Mouse (Mus musculus) cortical plate, adult 2 months (tissue): ENCODE measurements around the gene Pced1a. TPM values are rescaled to one million over a fixed set of nuclear protein-coding genes. Genes with fewer than 3 reads are reported as not detected.

Source experiments
- H3K27ac ChIP-seq: fragments of 200-500 bp; 2 replicates; pipeline ENCODE4 v1.5.1; 2012; ENCODE audit warnings: low read length, control low read depth, inconsistent platforms; ENCODE audit not compliant: insufficient read depth
- H3K4me1 ChIP-seq: fragments of 200-500 bp; 2 replicates; pipeline ENCODE4 v1.6.1; 2011; ENCODE audit warnings: low read length; ENCODE audit not compliant: control insufficient read depth, insufficient read depth
- H3K4me3 ChIP-seq: fragments of 200-500 bp; 2 replicates; pipeline ENCODE4 v1.5.1; 2011; ENCODE audit warnings: mild to moderate bottlenecking, low read length, control low read depth; ENCODE audit not compliant: insufficient read depth
- CTCF ChIP-seq: fragments of 200-500 bp; IDR thresholded peaks from 2 replicates; pipeline ENCODE4 v1.5.1; 2011; ENCODE audit warnings: mild to moderate bottlenecking, control low read depth, low read length; ENCODE audit not compliant: insufficient read depth; ENCODE audit errors: extremely low read depth
- POLR2A ChIP-seq: fragments of 200-500 bp; IDR thresholded peaks from 2 replicates; pipeline ENCODE4 v1.6.1; 2011; ENCODE audit warnings: mild to moderate bottlenecking, low read length, control low read depth; ENCODE audit not compliant: insufficient read depth; ENCODE audit errors: extremely low read depth
- polyA plus RNA-seq: library from polyadenylated mRNA; depleted of rRNA; stranded (reverse); fragments of >200 nt; gene quantifications from 2 replicates; pipeline ENCODE4 v1.2.3, GENCODE M21; 2012

The Pced1a gene
- polyA plus RNA-seq, 1 experiment, result 24.6 TPM

GRCm38 (mm10) chr2:130411558-130412495 lies 12.7 kb downstream of the Pced1a start:
- Histone ChIP-seq H3K4me3 (no peak overlapping the region), H3K27ac (no peak overlapping the region), H3K4me1 (no peaks in the 10 kb centered on the region)
- peak; percentile 78 for TF ChIP-seq CTCF
- no peak for TF ChIP-seq POLR2A

GRCm38 (mm10) chr2:130408194-130408593 lies 16.3 kb downstream of the Pced1a start:
- Histone ChIP-seq H3K4me3 (no peak overlapping the region), H3K27ac (no peak overlapping the region), H3K4me1 (no peaks in the 10 kb centered on the region)
- TF ChIP-seq POLR2A (no peak), CTCF (no peak)

GRCm38 (mm10) chr2:130406178-130406577 lies 18.3 kb downstream of the Pced1a start, which contains the start of gene Tmem239:
Gene Tmem239 (plus strand): TSS chr2:130406478.
- TF ChIP-seq POLR2A (no peak), CTCF (no peak)
- Histone ChIP-seq H3K27ac (no peak within 1 kb of the TSS), H3K4me1 (no peaks in the 10 kb centered on the region), H3K4me3 (no peak within 1 kb of the TSS)

GRCm38 (mm10) chr2:130404939-130405338 lies 19.6 kb downstream of the Pced1a start, which contains the start of the genes Gm28372 and 1700020A23Rik:
Gene Gm28372 (plus strand): TSS chr2:130405239.
Gene 1700020A23Rik (plus strand): TSS chr2:130405259.
- H3K27ac ChIP-seq, result no peak within 1 kb of the TSS
- TF ChIP-seq CTCF (no peak), POLR2A (no peak)
- H3K4me1 ChIP-seq, result no peaks in the 10 kb centered on the region
- H3K4me3 ChIP-seq, result no peak within 1 kb of the TSS

GRCm38 (mm10) chr2:130401891-130402290 lies 22.6 kb downstream of the Pced1a start:
- TF ChIP-seq CTCF, result no peak
- Histone ChIP-seq H3K4me3 (no peak overlapping the region), H3K4me1 (no peaks in the 10 kb centered on the region; the same call in 1 of the 2 replicates), H3K27ac (no peak overlapping the region)

- H3K4me3 ChIP-seq, result no peak overlapping the region
- H3K27ac ChIP-seq, result no peak overlapping the region
- no peaks in the 10 kb centered on the region; the same call in 1 of the 2 replicates for H3K4me1 ChIP-seq
- TF ChIP-seq CTCF, result no peak
- no peak for TF ChIP-seq POLR2A
Measured at GRCm38 (mm10) chr2:130400046-130400445, 24.5 kb downstream of the Pced1a start.

GRCm38 (mm10) chr2:130398091-130398490 lies 26.4 kb downstream of the Pced1a start:
- Histone ChIP-seq H3K4me3 (peak overlapping the region; percentile 8), H3K4me1 (no peaks in the 10 kb centered on the region; the same call in 1 of the 2 replicates), H3K27ac (no peak overlapping the region)
- TF ChIP-seq POLR2A (no peak), CTCF (no peak)

- Histone ChIP-seq H3K4me1 (no peaks in the 10 kb centered on the region; the same call in 1 of the 2 replicates), H3K4me3 (peak within 1 kb of the TSS; percentile 8), H3K27ac (no peak within 1 kb of the TSS)
- TF ChIP-seq CTCF, result no peak
- no peak for TF ChIP-seq POLR2A
Measured at GRCm38 (mm10) chr2:130397186-130397985, 27.1 kb downstream of the Pced1a start, which contains the start of gene Cpxm1. Gene Cpxm1 (minus strand): TSS chr2:130397574.

GRCm38 (mm10) chr2:130395696-130396095 lies 28.8 kb downstream of the Pced1a start:
- TF ChIP-seq POLR2A (no peak), CTCF (no peak)
- H3K27ac ChIP-seq, result no peak overlapping the region
- H3K4me3 ChIP-seq, result no peak overlapping the region
- H3K4me1 ChIP-seq, result no peaks in the 10 kb centered on the region; the same call in 1 of the 2 replicates

GRCm38 (mm10) chr2:130392836-130393235 lies 31.7 kb downstream of the Pced1a start:
- H3K27ac ChIP-seq, result no peak overlapping the region
- no peak overlapping the region for H3K4me3 ChIP-seq
- no peak for TF ChIP-seq POLR2A
- no peak for TF ChIP-seq CTCF
- no peaks in the 10 kb centered on the region; the same call in 1 of the 2 replicates for H3K4me1 ChIP-seq
